Mouse (Mus musculus): ENCODE data around the gene Wdr49.

- TF ChIP-seq CTCF (IDR thresholded peaks at IDR 0.05; ENCODE audit: low read depth), result no peak
- no peak for TF ChIP-seq EP300 (IDR thresholded peaks at IDR 0.05; ENCODE audit: low read depth)
Measured at GRCm38 (mm10) chr3:75269978-75270377, 212.0 kb downstream of the Wdr49 start, which contains the start of gene Serpini2.
